Mouse (Mus musculus) heart, embryonic 11.5 days (tissue): ENCODE data around the gene Pnkp. TPM values are rescaled to one million over a fixed set of nuclear protein-coding genes. Genes with fewer than 3 reads are reported as not detected.

ENCODE experiments used
- ATAC-seq: fragments of 200-750 bp; cut with Nextera tagmentation; replicated peaks from 2 replicates; pipeline ENCODE4 v1.8.0; 2017; ENCODE audit warnings: moderate library complexity; ENCODE audit not compliant: insufficient number of reproducible peaks, low FRiP score, low TSS enrichment
- H3K27ac ChIP-seq: fragments of 300-500 bp; sonication (generic); 2 replicates; pipeline ENCODE4 v1.5.1; 2014; ENCODE audit warnings: mild to moderate bottlenecking, low read depth, low read length
- H3K27me3 ChIP-seq: fragments of 300-500 bp; sonication (generic); 2 replicates; pipeline ENCODE4 v1.6.1; 2014; ENCODE audit warnings: mild to moderate bottlenecking, low read length, mixed read lengths; ENCODE audit not compliant: control insufficient read depth, insufficient read depth
- H3K36me3 ChIP-seq: fragments of 300-500 bp; sonication (generic); 2 replicates; pipeline ENCODE4 v1.6.1; 2014; ENCODE audit warnings: mild to moderate bottlenecking, low read length, moderate library complexity, mixed read lengths; ENCODE audit not compliant: control insufficient read depth, insufficient read depth
- H3K4me1 ChIP-seq: fragments of 300-500 bp; sonication (generic); 2 replicates; pipeline ENCODE4 v1.6.1; 2014; ENCODE audit warnings: low read length; ENCODE audit not compliant: control insufficient read depth, insufficient read depth
- H3K4me2 ChIP-seq: fragments of 300-500 bp; sonication (generic); 2 replicates; pipeline ENCODE4 v1.6.1; 2014; ENCODE audit warnings: mild to moderate bottlenecking, moderate library complexity
- H3K4me3 ChIP-seq: fragments of 300-500 bp; sonication (generic); 2 replicates; pipeline ENCODE4 v1.5.1; 2014; ENCODE audit warnings: low read depth, low read length
- H3K9ac ChIP-seq: fragments of 300-500 bp; sonication (generic); 2 replicates; pipeline ENCODE4 v1.6.1; 2014; ENCODE audit warnings: mild to moderate bottlenecking, low read depth, low read length, moderate library complexity
- H3K9me3 ChIP-seq: fragments of 300-500 bp; sonication (generic); replicated peaks from 2 replicates; pipeline ENCODE4 v1.6.1; 2016; ENCODE audit warnings: low read length; ENCODE audit not compliant: control insufficient read depth
- WGBS: fragments of 180-500 bp; shearing (Covaris S2); extraction: QIAGEN DNeasy Blood & Tissue Kit; methylation state at CpG from one replicate; pipeline ENCODE4 v1.1.7; 2014; ENCODE audit not compliant: insufficient replicate concordance; 5-methylcytosine and 5-hydroxymethylcytosine counted together
- polyA plus RNA-seq: library from polyadenylated mRNA; unstranded; fragments of >200 nt; fragmentation: Nextera tagmentation; extraction: Ambion mirVana; gene quantifications from 2 replicates; pipeline ENCODE4 v1.2.1, GENCODE M21; 2014

The Pnkp gene
- polyA plus RNA-seq, 1 experiment from 2014 or later, result 18.9 TPM

- peak overlapping the region; percentile 79 for H3K4me3 ChIP-seq
- H3K4me1 ChIP-seq, result peaks cover 30% of the 10 kb centered on the region
- no peaks in the 10 kb centered on the region for H3K27me3 ChIP-seq
- H3K27ac ChIP-seq, result peak overlapping the region; percentile 97
- 27% methylated on average over 14 of the region's 14 CpGs for WGBS
- ATAC-seq, result no peak
- peak overlapping the region; percentile 97 for H3K4me2 ChIP-seq
- no peaks in the 10 kb centered on the region for H3K9me3 ChIP-seq
- H3K36me3 ChIP-seq, result peaks cover 6% of the 10 kb centered on the region; the same call in 1 of the 2 replicates
- H3K9ac ChIP-seq, result peak overlapping the region; percentile 72
Measured at GRCm38 (mm10) chr7:44814952-44815553, 41.9 kb upstream of the Pnkp start.

DNA sequence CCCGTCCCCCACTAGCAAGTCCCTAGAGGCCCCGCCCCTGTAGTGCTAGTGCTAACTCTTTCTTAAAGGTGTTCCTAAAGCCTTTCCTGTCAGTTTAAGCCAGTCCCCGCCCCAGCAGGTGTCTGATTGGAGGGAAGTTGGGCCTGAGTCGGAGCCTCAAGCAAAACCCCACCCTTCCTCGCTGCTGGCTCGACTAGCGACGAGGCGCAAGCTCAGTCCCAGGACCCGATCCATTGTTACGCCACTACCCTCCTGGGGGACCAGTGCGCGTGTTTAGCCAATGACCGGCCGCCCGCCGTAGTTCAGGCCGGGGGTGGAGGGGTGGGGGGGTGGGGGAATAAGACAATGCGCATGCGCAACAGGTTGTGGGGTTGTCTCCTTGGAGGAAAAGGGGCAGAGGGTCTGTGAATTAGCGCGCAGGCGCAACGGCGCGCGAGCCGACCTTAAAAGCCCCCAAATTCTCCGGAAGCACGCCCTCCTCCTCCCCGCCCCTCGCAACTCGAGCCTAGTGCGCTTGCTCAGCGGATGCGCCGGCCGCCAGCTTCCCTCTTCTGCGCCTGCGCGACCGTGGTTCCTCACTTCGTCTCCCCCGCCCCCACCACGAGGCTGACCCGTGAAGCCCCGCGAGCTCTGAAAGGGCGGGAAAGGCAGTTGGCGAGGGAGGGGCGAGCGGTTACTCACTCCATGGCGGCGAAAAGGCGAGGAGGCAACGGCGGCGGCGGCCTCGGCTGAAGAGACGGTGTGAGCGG lies 41.0 kb upstream of the Pnkp start, which contains the start of the genes Nup62 and Il4i1:
Nup62 (plus strand) TSS at position 368 of the 749 bp plus-strand sequence.
Il4i1 (plus strand) TSS at position 667 of the 749 bp plus-strand sequence.
- Histone ChIP-seq H3K4me2 (peak within 1 kb of the TSS; percentile 97), H3K4me3 (peak within 1 kb of the TSS; percentile 79), H3K4me1 (peaks cover 33% of the 10 kb centered on the region), H3K9ac (peak within 1 kb of the TSS; percentile 98), H3K36me3 (peaks cover 6% of the 10 kb centered on the region; the same call in 1 of the 2 replicates), H3K27ac (peak within 1 kb of the TSS; percentile 97), H3K27me3 (no peaks in the 10 kb centered on the region), H3K9me3 (no peaks in the 10 kb centered on the region)
- WGBS, result 1% methylated on average over 56 of the region's 62 CpGs
- ATAC-seq, result peak; percentile 89

DNA sequence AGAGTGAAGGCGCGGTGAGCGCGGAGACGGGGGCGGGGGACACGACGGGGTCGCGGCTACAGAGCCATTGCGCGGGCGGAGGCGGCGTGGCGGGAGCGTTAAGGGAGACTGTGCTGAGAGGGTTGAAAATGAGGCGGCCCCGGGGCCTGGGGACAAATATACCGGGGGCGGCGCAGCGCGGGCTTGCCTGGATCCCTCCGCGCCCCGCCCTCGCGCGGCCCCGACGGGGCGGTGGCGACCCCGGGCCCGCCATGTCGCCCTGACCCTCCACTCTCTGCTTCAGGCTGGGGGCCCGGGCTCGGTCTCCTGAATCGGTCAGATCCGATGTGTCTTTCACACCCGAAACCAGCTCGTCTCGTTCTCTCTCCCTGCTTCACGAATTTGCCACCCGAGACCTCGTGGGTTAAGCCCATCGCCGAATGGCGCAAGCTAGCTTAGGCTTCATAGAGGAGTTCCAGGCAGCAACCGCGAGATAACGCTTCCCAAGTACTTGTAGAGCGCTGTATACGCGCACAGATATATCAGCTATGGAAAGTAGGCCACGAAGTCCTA lies 40.4 kb upstream of the Pnkp start, which contains the start of gene Atf5:
Atf5 (minus strand) TSS at position 189 of the 552 bp plus-strand sequence.
- peak; percentile 24 for ATAC-seq
- peaks cover 6% of the 10 kb centered on the region; the same call in 1 of the 2 replicates for H3K36me3 ChIP-seq
- peaks cover 33% of the 10 kb centered on the region for H3K4me1 ChIP-seq
- H3K9me3 ChIP-seq, result no peaks in the 10 kb centered on the region
- peak within 1 kb of the TSS; percentile 79 for H3K4me3 ChIP-seq
- H3K4me2 ChIP-seq, result peak within 1 kb of the TSS; percentile 97
- no peaks in the 10 kb centered on the region for H3K27me3 ChIP-seq
- under 1% methylated on average over 57 of the region's 57 CpGs for WGBS
- H3K9ac ChIP-seq, result peak within 1 kb of the TSS; percentile 98
- H3K27ac ChIP-seq, result peak within 1 kb of the TSS; percentile 97

DNA sequence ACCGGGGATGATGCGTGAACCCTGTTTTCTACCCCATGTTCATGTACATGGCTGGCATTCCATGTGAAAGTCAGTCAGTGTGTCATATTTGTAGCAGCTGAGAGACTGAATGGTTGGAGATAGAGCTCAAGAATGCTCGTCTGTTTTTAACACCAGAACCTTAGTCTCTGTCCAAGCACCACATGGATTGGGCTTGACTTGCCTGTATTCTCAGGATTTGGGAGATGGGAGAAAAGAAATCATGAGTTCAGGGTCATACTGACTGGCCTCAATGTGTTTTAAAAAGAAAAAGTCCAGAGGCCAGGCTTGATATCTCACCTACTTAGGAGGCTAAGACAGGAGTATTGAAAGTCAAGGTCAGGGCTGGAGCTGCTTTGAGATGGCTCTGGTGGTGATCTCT lies 39.5 kb upstream of the Pnkp start:
- Histone ChIP-seq H3K4me1 (peaks cover 33% of the 10 kb centered on the region), H3K4me2 (peak overlapping the region; percentile 97), H3K9ac (peak overlapping the region; percentile 98), H3K27ac (peak overlapping the region; percentile 97), H3K4me3 (peak overlapping the region; percentile 79), H3K36me3 (peaks cover 6% of the 10 kb centered on the region; the same call in 1 of the 2 replicates), H3K27me3 (no peaks in the 10 kb centered on the region), H3K9me3 (no peaks in the 10 kb centered on the region)
- WGBS, result 20% methylated on average over 3 of the region's 3 CpGs
- no peak for ATAC-seq

DNA sequence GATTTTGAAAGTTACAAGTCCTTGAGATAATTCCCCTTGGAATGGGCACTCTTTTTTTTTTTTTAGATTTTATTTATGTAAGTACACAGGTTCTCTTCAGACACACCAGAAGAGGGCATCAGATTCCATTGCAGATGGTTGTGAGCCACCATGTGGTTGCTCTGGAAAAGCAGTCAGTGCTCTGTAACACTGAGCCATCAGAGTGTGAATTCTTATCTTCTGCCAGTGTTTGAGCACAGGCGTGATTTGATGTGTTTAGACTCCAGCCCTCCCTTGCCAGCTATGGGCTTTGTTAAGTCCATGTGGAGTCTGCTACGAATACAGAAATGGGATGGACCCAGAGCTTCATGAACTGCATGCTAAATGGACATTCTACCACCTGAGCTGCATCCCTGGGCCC lies 38.8 kb upstream of the Pnkp start:
- Histone ChIP-seq H3K27me3 (no peaks in the 10 kb centered on the region), H3K9me3 (no peaks in the 10 kb centered on the region), H3K27ac (no peak overlapping the region), H3K4me3 (peak overlapping the region; percentile 79), H3K4me1 (peaks cover 34% of the 10 kb centered on the region), H3K9ac (peak overlapping the region; percentile 98), H3K36me3 (0 out of 2 replicates have a peak, but pooled peaks cover 2% of the 10 kb centered on the region), H3K4me2 (peak overlapping the region; percentile 97)
- WGBS, result 29% methylated on average over 2 of the region's 2 CpGs
- ATAC-seq, result no peak

DNA sequence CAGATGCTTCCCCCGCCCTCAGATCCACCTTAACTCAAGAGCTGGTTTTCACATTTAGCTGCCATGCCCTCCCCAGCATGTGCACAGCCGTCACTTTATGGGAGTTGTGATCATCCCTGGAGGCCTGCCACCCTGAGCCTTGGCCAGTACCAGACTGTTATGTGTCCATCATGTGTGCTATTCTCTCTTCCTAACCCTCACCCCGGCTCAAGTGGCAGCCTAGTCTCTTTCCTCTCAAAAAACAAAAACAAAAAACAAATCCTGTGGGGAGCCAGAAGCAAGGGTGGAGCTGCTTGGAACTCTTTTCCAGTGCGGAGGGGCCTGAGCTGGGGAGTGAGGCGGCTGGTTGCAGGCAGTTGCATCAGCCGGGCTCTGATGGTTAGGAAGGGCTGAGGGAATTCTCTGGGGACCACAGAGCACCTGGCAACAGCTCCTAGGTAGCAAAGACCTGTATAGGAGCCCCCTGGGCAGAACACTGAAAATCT lies 38.1 kb upstream of the Pnkp start:
- ATAC-seq, result no peak
- no peaks in the 10 kb centered on the region for H3K9me3 ChIP-seq
- H3K27ac ChIP-seq, result no peak overlapping the region
- H3K36me3 ChIP-seq, result 0 out of 2 replicates have a peak, but pooled peaks cover 2% of the 10 kb centered on the region
- H3K4me1 ChIP-seq, result peaks cover 40% of the 10 kb centered on the region
- H3K27me3 ChIP-seq, result no peaks in the 10 kb centered on the region
- peak overlapping the region; percentile 97 for H3K4me2 ChIP-seq
- WGBS, result 51% methylated on average over 6 of the region's 6 CpGs
- H3K4me3 ChIP-seq, result peak overlapping the region; percentile 27
- H3K9ac ChIP-seq, result peak overlapping the region; percentile 64

DNA sequence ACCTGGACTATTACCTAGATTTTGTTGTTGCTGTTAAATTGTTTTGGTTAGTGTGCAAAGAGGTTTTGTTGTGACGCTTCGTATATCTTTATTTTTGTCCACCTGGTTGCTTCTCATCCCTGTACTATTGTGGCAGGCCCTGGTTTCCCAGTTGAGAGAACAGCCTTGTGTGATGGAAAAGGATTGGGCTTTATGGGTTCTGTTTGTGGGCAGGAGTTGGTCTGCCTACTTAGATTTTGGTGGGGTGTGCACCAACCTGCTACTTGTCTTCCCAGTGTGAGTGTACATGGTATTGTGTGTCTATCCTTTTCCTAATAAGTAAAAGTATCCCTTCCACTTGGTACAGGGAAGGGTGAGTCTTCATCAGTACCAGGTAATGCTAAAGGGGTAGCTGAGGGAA lies 37.5 kb upstream of the Pnkp start:
- Histone ChIP-seq H3K36me3 (no peaks in the 10 kb centered on the region), H3K4me1 (peaks cover 46% of the 10 kb centered on the region), H3K4me3 (peak overlapping the region; percentile 27; the same call in 1 of the 2 replicates), H3K27ac (no peak overlapping the region), H3K4me2 (peak overlapping the region; percentile 97), H3K9me3 (no peaks in the 10 kb centered on the region), H3K9ac (peak overlapping the region; percentile 23; the same call in 1 of the 2 replicates), H3K27me3 (no peaks in the 10 kb centered on the region)
- ATAC-seq, result no peak
- 83% methylated on average over 2 of the region's 2 CpGs for WGBS

DNA sequence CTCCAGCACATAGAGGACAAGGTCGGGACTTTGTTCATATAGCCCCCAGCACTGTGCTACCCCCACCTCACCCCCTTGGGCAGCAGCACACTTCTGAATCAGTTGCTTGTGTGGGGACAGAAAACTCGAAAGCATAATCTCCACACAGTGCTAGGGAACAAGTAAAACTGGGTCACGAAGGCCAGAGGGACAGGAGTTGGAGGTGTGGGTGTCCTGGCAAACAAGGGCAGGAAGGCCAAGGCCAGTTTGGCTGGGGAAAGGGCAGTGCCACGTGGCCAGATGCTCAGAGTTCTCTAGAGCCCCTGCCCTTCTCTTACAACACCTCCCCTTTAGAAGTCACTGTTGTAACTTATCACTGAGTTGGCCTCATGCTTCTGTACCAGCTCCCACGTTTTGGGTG lies 37.1 kb upstream of the Pnkp start:
- Histone ChIP-seq H3K4me3 (no peak overlapping the region), H3K9ac (peak overlapping the region; percentile 23; the same call in 1 of the 2 replicates), H3K4me2 (peak overlapping the region; percentile 97), H3K36me3 (no peaks in the 10 kb centered on the region), H3K4me1 (peaks cover 47% of the 10 kb centered on the region), H3K27ac (no peak overlapping the region), H3K27me3 (no peaks in the 10 kb centered on the region), H3K9me3 (no peaks in the 10 kb centered on the region)
- WGBS, result 62% methylated on average over 5 of the region's 5 CpGs
- no peak for ATAC-seq
